Mouse (Mus musculus): ENCODE data around the gene Xaf1. TPM values are rescaled to one million over a fixed set of nuclear protein-coding genes. Genes with fewer than 3 reads are reported as not detected.
"Not testable (repeated sequence)": the region's sequence is repeated elsewhere in the genome, so short reads cannot be mapped to it uniquely, and the experiment has no call there.

The Xaf1 gene
- polyA plus RNA-seq, 1 experiment from 2014 or later: 68.3 TPM

GRCm38 (mm10) chr11:72311355-72312001 lies 10.0 kb downstream of the Xaf1 start:
- DNase-seq (ENCODE audit: low spot score): no peak

- no peak for DNase-seq (ENCODE audit: low spot score)
These were observed 12.9 kb downstream of the Xaf1 start, which contains the start of gene Fbxo39 for GRCm38 (mm10) chr11:72314151-72314895. TSS of gene Fbxo39 (plus strand) at chr11:72314444.

GRCm38 (mm10) chr11:72318026-72318425 lies 16.6 kb downstream of the Xaf1 start:
- no peak for DNase-seq (ENCODE audit: low spot score)

- no peak for DNase-seq (ENCODE audit: low spot score)
These were observed 23.0 kb downstream of the Xaf1 start for GRCm38 (mm10) chr11:72324431-72324830.

GRCm38 (mm10) chr11:72325701-72326100 lies 24.3 kb downstream of the Xaf1 start:
- DNase-seq (ENCODE audit: low spot score): no peak

- no peak for DNase-seq (ENCODE audit: low spot score)
These were observed 31.7 kb downstream of the Xaf1 start for GRCm38 (mm10) chr11:72332951-72333667.

- no peak for DNase-seq (ENCODE audit: low spot score)
These were observed 33.2 kb downstream of the Xaf1 start for GRCm38 (mm10) chr11:72334653-72335052.

- DNase-seq (ENCODE audit: low spot score): no peak
These were observed 35.3 kb downstream of the Xaf1 start for GRCm38 (mm10) chr11:72336726-72337125.

- no peak for DNase-seq (ENCODE audit: low spot score)
These were observed 37.0 kb downstream of the Xaf1 start for GRCm38 (mm10) chr11:72338437-72338871.

- no peak for DNase-seq (ENCODE audit: low spot score)
These were observed 38.3 kb downstream of the Xaf1 start for GRCm38 (mm10) chr11:72339716-72340115.

GRCm38 (mm10) chr11:72342549-72343237 lies 41.3 kb downstream of the Xaf1 start:
- peak; percentile 46 for DNase-seq (ENCODE audit: low spot score)

GRCm38 (mm10) chr11:72343238-72343625 lies 41.8 kb downstream of the Xaf1 start:
- not testable (repeated sequence) for DNase-seq (ENCODE audit: low spot score)

GRCm38 (mm10) chr11:72343904-72344303 lies 42.5 kb downstream of the Xaf1 start:
- DNase-seq (ENCODE audit: low spot score): peak; percentile 55

GRCm38 (mm10) chr11:72344486-72344885 lies 43.1 kb downstream of the Xaf1 start:
- DNase-seq (ENCODE audit: low spot score): no peak

- DNase-seq (ENCODE audit: low spot score): no peak
These were observed 47.1 kb downstream of the Xaf1 start for GRCm38 (mm10) chr11:72348563-72348962.

GRCm38 (mm10) chr11:72349016-72349415 lies 47.6 kb downstream of the Xaf1 start:
- no peak for DNase-seq (ENCODE audit: low spot score)

- no peak for DNase-seq (ENCODE audit: low spot score)
These were observed 48.2 kb downstream of the Xaf1 start for GRCm38 (mm10) chr11:72349652-72350051.

- DNase-seq (ENCODE audit: low spot score): no peak
These were observed 50.8 kb downstream of the Xaf1 start for GRCm38 (mm10) chr11:72352272-72352671.

GRCm38 (mm10) chr11:72353186-72353585 lies 51.8 kb downstream of the Xaf1 start:
- no peak for DNase-seq (ENCODE audit: low spot score)

GRCm38 (mm10) chr11:72354971-72355728 lies 53.7 kb downstream of the Xaf1 start:
- DNase-seq (ENCODE audit: low spot score): peak; percentile 67
